Mouse (Mus musculus): ENCODE measurements at regions not wholly inside any gene's neighbourhood (a gene's known extent, or its start where the extent isn't known, plus 50 kb on each side); places are given as distances from the start of the nearest gene placed in this dataset.
A peak's percentile ranks its signal among the peaks of the same experiment; 100 is the strongest.

- TF ChIP-seq CTCF (IDR thresholded peaks at IDR 0.05; ENCODE audit: low read depth, low read length) (no peak), POLR2A (IDR thresholded peaks at IDR 0.05; ENCODE audit: borderline replicate concordance, low read depth, low read length) (no peak)
- Histone ChIP-seq H3K4me1 (ENCODE audit: control insufficient read depth, insufficient read depth, low read length) (no peaks in the 10 kb centered on the region), H3K4me3 (ENCODE audit: insufficient read depth, low read length) (no peak overlapping the region), H3K27ac (ENCODE audit: insufficient read depth, low read depth, low read length) (no peak overlapping the region)
Measured at GRCm38 (mm10) chr12:32273474-32273873, 65.0 kb upstream of the Pik3cg start.

- Histone ChIP-seq H3K27ac (ENCODE audit: insufficient read depth, low read depth, low read length) (no peak overlapping the region), H3K4me1 (ENCODE audit: control insufficient read depth, insufficient read depth, low read length) (peaks cover 19% of the 10 kb centered on the region), H3K4me3 (ENCODE audit: insufficient read depth, low read length) (no peak overlapping the region)
- TF ChIP-seq CTCF (IDR thresholded peaks at IDR 0.05; ENCODE audit: low read depth, low read length) (no peak), POLR2A (IDR thresholded peaks at IDR 0.05; ENCODE audit: borderline replicate concordance, low read depth, low read length) (no peak)
Measured at GRCm38 (mm10) chr12:32279861-32280260, 71.4 kb upstream of the Pik3cg start.

GRCm38 (mm10) chr12:32280309-32280708 lies 71.8 kb upstream of the Pik3cg start:
- TF ChIP-seq POLR2A (IDR thresholded peaks at IDR 0.05; ENCODE audit: borderline replicate concordance, low read depth, low read length): no peak
- no peak for TF ChIP-seq CTCF (IDR thresholded peaks at IDR 0.05; ENCODE audit: low read depth, low read length)
- Histone ChIP-seq H3K4me3 (ENCODE audit: insufficient read depth, low read length) (no peak overlapping the region), H3K4me1 (ENCODE audit: control insufficient read depth, insufficient read depth, low read length) (peaks cover 24% of the 10 kb centered on the region), H3K27ac (ENCODE audit: insufficient read depth, low read depth, low read length) (no peak overlapping the region)

GRCm38 (mm10) chr12:32282371-32283163 lies 74.1 kb upstream of the Pik3cg start:
- no peak for TF ChIP-seq CTCF (IDR thresholded peaks at IDR 0.05; ENCODE audit: low read depth, low read length)
- no peak for TF ChIP-seq POLR2A (IDR thresholded peaks at IDR 0.05; ENCODE audit: borderline replicate concordance, low read depth, low read length)

GRCm38 (mm10) chr12:32285039-32285438 lies 76.6 kb upstream of the Pik3cg start:
- Histone ChIP-seq H3K4me1 (ENCODE audit: control insufficient read depth, insufficient read depth, low read length) (peaks cover 17% of the 10 kb centered on the region), H3K27ac (ENCODE audit: insufficient read depth, low read depth, low read length) (no peak overlapping the region), H3K4me3 (ENCODE audit: insufficient read depth, low read length) (no peak overlapping the region)
- TF ChIP-seq CTCF (IDR thresholded peaks at IDR 0.05; ENCODE audit: low read depth, low read length): no peak
- no peak for TF ChIP-seq POLR2A (IDR thresholded peaks at IDR 0.05; ENCODE audit: borderline replicate concordance, low read depth, low read length)

More at GRCm38 (mm10) chr12:32282371-32283163, 74.1 kb upstream of the Pik3cg start:
- no peak overlapping the region for H3K27ac ChIP-seq (ENCODE audit: insufficient read depth, low read depth, low read length)
- peaks cover 24% of the 10 kb centered on the region for H3K4me1 ChIP-seq (ENCODE audit: control insufficient read depth, insufficient read depth, low read length)
- H3K4me3 ChIP-seq (ENCODE audit: insufficient read depth, low read length): no peak overlapping the region

- Histone ChIP-seq H3K27ac (ENCODE audit: insufficient read depth, low read depth, low read length) (no peak overlapping the region), H3K4me1 (ENCODE audit: control insufficient read depth, insufficient read depth, low read length) (peaks cover 13% of the 10 kb centered on the region), H3K4me3 (ENCODE audit: insufficient read depth, low read length) (no peak overlapping the region)
- TF ChIP-seq CTCF (IDR thresholded peaks at IDR 0.05; ENCODE audit: low read depth, low read length) (no peak), POLR2A (IDR thresholded peaks at IDR 0.05; ENCODE audit: borderline replicate concordance, low read depth, low read length) (no peak)
Measured at GRCm38 (mm10) chr12:32286652-32287051, 78.2 kb upstream of the Pik3cg start.

- Histone ChIP-seq H3K4me1 (ENCODE audit: control insufficient read depth, insufficient read depth, low read length) (peaks cover 17% of the 10 kb centered on the region), H3K27ac (ENCODE audit: insufficient read depth, low read depth, low read length) (no peak overlapping the region), H3K4me3 (ENCODE audit: insufficient read depth, low read length) (no peak overlapping the region)
- no peak for TF ChIP-seq POLR2A (IDR thresholded peaks at IDR 0.05; ENCODE audit: borderline replicate concordance, low read depth, low read length)
- no peak for TF ChIP-seq CTCF (IDR thresholded peaks at IDR 0.05; ENCODE audit: low read depth, low read length)
Measured at GRCm38 (mm10) chr12:32291145-32291544, 82.7 kb upstream of the Pik3cg start.

- peak overlapping the region; percentile 93 for H3K27ac ChIP-seq (ENCODE audit: insufficient read depth, low read depth, low read length)
- H3K4me3 ChIP-seq (ENCODE audit: insufficient read depth, low read length): peak overlapping the region; percentile 36
- TF ChIP-seq POLR2A (IDR thresholded peaks at IDR 0.05; ENCODE audit: borderline replicate concordance, low read depth, low read length) (no peak), CTCF (IDR thresholded peaks at IDR 0.05; ENCODE audit: low read depth, low read length) (peak; percentile 100)
- peaks cover 17% of the 10 kb centered on the region for H3K4me1 ChIP-seq (ENCODE audit: control insufficient read depth, insufficient read depth, low read length)
Measured at GRCm38 (mm10) chr12:32291962-32292748, 83.7 kb upstream of the Pik3cg start.

- Histone ChIP-seq H3K4me3 (ENCODE audit: insufficient read depth, low read length) (peak overlapping the region; percentile 36), H3K27ac (ENCODE audit: insufficient read depth, low read depth, low read length) (peak overlapping the region; percentile 93), H3K4me1 (ENCODE audit: control insufficient read depth, insufficient read depth, low read length) (peaks cover 17% of the 10 kb centered on the region)
- TF ChIP-seq POLR2A (IDR thresholded peaks at IDR 0.05; ENCODE audit: borderline replicate concordance, low read depth, low read length) (no peak), CTCF (IDR thresholded peaks at IDR 0.05; ENCODE audit: low read depth, low read length) (0 out of 2 replicates have a peak, but pooled peaks have one; percentile 17)
Measured at GRCm38 (mm10) chr12:32292749-32293128, 84.3 kb upstream of the Pik3cg start.

GRCm38 (mm10) chr12:32297431-32297830 lies 81.1 kb upstream of the Ccdc71l start:
- TF ChIP-seq CTCF (IDR thresholded peaks at IDR 0.05; ENCODE audit: low read depth, low read length) (no peak), POLR2A (IDR thresholded peaks at IDR 0.05; ENCODE audit: borderline replicate concordance, low read depth, low read length) (no peak)
- H3K4me1 ChIP-seq (ENCODE audit: control insufficient read depth, insufficient read depth, low read length): peaks cover 11% of the 10 kb centered on the region
- no peak overlapping the region for H3K4me3 ChIP-seq (ENCODE audit: insufficient read depth, low read length)
- no peak overlapping the region for H3K27ac ChIP-seq (ENCODE audit: insufficient read depth, low read depth, low read length)
